Mouse (Mus musculus): ENCODE data around the gene Fam155a. TPM values are rescaled to one million over a fixed set of nuclear protein-coding genes. Genes with fewer than 3 reads are reported as not detected.

Fam155a gene
- polyA plus RNA-seq, 1 experiment from 2014 or later, result 3.9 TPM

DNA sequence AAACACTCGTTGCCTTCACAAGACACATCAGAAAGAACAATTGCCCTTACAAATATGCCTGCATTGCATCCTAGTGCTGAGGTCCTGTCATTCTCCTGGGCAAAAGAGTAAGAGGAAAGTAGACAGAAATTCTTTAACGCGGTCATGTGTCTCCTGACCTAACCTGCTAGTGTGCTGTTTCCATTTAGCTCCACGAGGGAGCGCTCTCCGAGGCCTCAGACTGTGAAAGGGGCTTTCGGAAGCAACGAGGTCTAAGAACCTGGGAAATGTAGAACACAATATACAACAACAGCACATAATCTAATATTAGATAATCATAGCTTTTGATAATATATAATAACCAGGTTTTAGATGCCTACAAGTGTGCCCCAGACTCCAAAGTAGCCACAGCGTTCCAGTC lies 22.4 kb upstream of the Fam155a start:
- H3K36me3 ChIP-seq (ENCODE audit: control insufficient read depth, insufficient read depth, low read length), result no peaks in the 10 kb centered on the region
- no peak overlapping the region for H3K27ac ChIP-seq (ENCODE audit: low read depth, low read length)
- H3K9ac ChIP-seq (ENCODE audit: low read length), result no peak overlapping the region
- ATAC-seq (ENCODE audit: low FRiP score), result no peak
- H3K4me3 ChIP-seq (ENCODE audit: low read depth, low read length), result no peak overlapping the region
- H3K4me2 ChIP-seq, result no peak overlapping the region
- no peaks in the 10 kb centered on the region for H3K27me3 ChIP-seq (ENCODE audit: control insufficient read depth, insufficient read depth, low read length)
- no peaks in the 10 kb centered on the region for H3K9me3 ChIP-seq (ENCODE audit: control insufficient read depth, low read length)
- H3K4me1 ChIP-seq (ENCODE audit: control insufficient read depth, insufficient read depth, low read length), result no peaks in the 10 kb centered on the region
- 65% methylated on average over 9 of the region's 9 CpGs for WGBS
- DNase-seq (ENCODE audit: low spot score, missing footprints), result no peak

DNA sequence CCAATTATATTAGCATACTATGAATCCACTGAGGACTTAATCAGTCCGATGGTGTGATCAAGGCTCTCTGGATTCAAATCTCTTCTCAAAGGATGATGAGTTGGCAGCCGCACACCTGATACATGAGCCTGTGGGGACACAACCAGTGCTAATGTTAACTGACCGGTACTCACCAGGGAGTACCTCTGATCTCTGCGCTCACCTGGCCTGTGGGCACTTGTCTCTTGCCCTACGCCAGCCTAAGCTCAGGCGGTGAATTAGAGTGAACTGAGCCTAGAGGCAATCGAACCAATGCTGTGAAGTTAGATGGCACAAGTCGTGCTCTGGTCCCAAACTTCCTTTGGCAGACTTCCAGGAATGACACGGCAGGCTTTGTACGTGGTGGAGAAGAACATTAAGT lies 9.4 kb upstream of the Fam155a start:
- no peak overlapping the region for H3K27ac ChIP-seq (ENCODE audit: low read depth, low read length)
- DNase-seq (ENCODE audit: low spot score, missing footprints) (no peak), ATAC-seq (ENCODE audit: low FRiP score) (no peak)
- no peak overlapping the region for H3K4me2 ChIP-seq
- no peaks in the 10 kb centered on the region for H3K4me1 ChIP-seq (ENCODE audit: control insufficient read depth, insufficient read depth, low read length)
- H3K9ac ChIP-seq (ENCODE audit: low read length), result no peak overlapping the region
- 92% methylated on average over 10 of the region's 10 CpGs for WGBS
- no peak overlapping the region for H3K4me3 ChIP-seq (ENCODE audit: low read depth, low read length)
- H3K9me3 ChIP-seq (ENCODE audit: control insufficient read depth, low read length), result no peaks in the 10 kb centered on the region
- no peaks in the 10 kb centered on the region for H3K27me3 ChIP-seq (ENCODE audit: control insufficient read depth, insufficient read depth, low read length)
- no peaks in the 10 kb centered on the region for H3K36me3 ChIP-seq (ENCODE audit: control insufficient read depth, insufficient read depth, low read length)

DNA sequence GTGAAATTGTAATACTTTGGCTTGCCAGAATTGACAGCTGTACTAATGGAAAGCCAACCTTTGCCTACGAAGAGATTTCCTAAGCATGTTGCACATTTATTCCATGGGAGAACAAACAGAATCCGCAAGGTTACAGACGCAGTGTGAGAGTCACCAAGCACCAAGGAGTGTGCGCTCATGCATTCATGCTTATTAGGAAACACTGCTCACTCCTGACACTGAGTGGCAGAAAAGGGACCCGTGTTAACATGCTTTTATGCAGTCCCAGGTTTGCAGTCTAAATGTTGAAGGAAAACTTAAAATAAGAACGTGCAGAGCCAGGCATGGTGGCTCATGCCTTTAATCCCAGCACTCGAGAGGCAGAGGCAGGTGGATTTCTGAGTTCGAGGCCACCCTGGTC lies 7.2 kb upstream of the Fam155a start:
- Histone ChIP-seq H3K27ac (ENCODE audit: low read depth, low read length) (no peak overlapping the region), H3K4me2 (no peak overlapping the region), H3K9me3 (ENCODE audit: control insufficient read depth, low read length) (no peaks in the 10 kb centered on the region), H3K27me3 (ENCODE audit: control insufficient read depth, insufficient read depth, low read length) (no peaks in the 10 kb centered on the region), H3K4me1 (ENCODE audit: control insufficient read depth, insufficient read depth, low read length) (no peaks in the 10 kb centered on the region), H3K9ac (ENCODE audit: low read length) (no peak overlapping the region), H3K36me3 (ENCODE audit: control insufficient read depth, insufficient read depth, low read length) (no peaks in the 10 kb centered on the region), H3K4me3 (ENCODE audit: low read depth, low read length) (no peak overlapping the region)
- ATAC-seq (ENCODE audit: low FRiP score) (no peak), DNase-seq (ENCODE audit: low spot score, missing footprints) (no peak)
- 68% methylated on average over 8 of the region's 8 CpGs for WGBS

DNA sequence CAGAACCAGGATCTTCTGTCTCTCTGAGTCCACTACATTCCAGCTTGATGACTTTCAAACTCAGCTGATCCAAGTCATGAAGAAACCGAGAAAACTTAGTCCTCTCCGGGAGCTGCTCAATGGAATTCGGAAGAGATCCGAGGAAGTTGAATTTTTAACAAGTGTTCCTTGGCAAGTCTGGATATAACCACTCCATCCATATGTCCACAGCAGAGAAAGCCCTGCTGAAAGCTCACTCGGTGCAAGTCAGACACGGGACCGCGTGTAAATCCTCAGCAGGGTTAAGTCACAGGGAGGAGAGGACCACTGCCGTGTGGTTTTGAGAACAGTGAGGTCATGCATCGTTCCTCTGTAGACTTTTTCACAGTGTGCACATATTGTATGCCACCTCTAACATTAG lies 5.9 kb upstream of the Fam155a start:
- Histone ChIP-seq H3K4me2 (no peak overlapping the region), H3K27me3 (ENCODE audit: control insufficient read depth, insufficient read depth, low read length) (peaks cover 2% of the 10 kb centered on the region; the same call in 1 of the 2 replicates), H3K4me1 (ENCODE audit: control insufficient read depth, insufficient read depth, low read length) (no peaks in the 10 kb centered on the region; the same call in 1 of the 2 replicates), H3K9ac (ENCODE audit: low read length) (no peak overlapping the region), H3K4me3 (ENCODE audit: low read depth, low read length) (no peak overlapping the region), H3K36me3 (ENCODE audit: control insufficient read depth, insufficient read depth, low read length) (no peaks in the 10 kb centered on the region), H3K27ac (ENCODE audit: low read depth, low read length) (no peak overlapping the region), H3K9me3 (ENCODE audit: control insufficient read depth, low read length) (no peaks in the 10 kb centered on the region)
- ATAC-seq (ENCODE audit: low FRiP score) (no peak), DNase-seq (ENCODE audit: low spot score, missing footprints) (no peak)
- 90% methylated on average over 10 of the region's 10 CpGs for WGBS

DNA sequence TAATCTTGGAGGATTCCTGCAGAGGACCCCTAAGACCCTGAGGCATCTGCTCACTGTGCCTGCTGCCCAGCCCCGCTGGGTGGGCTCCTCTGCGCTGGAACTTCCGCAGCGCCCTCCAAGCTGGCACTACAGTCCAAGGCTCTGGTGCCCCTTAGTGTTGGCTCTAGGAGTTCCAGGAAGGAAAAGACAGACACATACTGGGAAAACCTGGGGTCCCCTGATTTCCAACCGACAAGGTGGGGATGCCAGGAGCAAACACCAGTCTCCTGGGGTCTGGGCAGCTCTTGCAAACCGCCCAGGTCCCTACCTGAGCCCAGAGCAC lies 1.5 kb upstream of the Fam155a start:
- peaks cover 6% of the 10 kb centered on the region for H3K27me3 ChIP-seq (ENCODE audit: control insufficient read depth, insufficient read depth, low read length)
- peak; percentile 34 for ATAC-seq (ENCODE audit: low FRiP score)

DNA sequence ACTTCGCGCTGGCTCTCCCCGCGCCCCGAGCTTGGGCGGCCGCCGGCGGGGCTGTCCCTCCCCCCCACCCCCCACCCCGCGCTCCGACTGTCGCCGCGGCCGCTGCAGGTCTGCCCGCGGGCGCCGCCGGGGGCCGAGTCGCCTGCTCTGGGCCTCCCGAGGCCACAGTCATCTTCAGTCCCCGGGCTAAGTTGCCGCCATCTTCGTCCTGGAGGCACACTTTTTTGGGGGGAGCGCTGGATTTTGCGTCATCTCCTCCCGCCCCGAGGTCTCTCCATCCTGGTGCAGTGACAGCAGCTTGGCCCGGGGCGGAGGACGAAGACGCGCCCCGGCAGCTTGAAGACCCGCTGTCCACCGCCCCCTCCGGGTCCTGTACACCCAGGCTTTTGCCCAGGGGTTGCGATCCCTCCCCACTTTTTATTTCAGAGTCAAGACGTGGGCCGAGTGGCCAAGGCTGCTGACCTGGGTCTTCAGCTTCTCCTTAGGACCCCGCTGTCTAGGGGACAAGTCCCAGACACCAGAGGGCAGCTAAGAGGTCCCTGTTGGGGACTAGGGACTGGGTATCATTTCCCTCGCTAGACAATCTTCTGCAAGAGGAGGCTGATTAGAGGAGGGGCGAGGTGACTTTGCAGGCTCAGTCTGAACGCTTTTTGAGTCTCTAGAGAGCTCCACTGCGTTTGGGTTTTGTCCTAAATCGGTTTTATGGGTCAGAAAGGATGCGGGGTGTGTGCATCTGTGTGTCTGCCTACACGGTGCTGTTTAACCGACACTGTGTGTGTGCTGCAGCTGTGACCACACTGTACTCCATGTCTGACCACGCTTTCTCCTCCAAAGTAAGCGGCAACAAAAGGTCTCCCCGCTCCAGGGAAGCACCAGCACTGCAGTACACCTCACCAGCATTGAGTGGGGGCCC lies 901 bp upstream of the Fam155a start:
- whole genome bisulfite sequencing, result under 1% methylated on average over 41 of the region's 55 CpGs
- no peaks in the 10 kb centered on the region for H3K9me3 ChIP-seq (ENCODE audit: control insufficient read depth, low read length)
- H3K27me3 ChIP-seq (ENCODE audit: control insufficient read depth, insufficient read depth, low read length), result peaks cover 6% of the 10 kb centered on the region
- H3K4me1 ChIP-seq (ENCODE audit: control insufficient read depth, insufficient read depth, low read length), result peaks cover 2% of the 10 kb centered on the region; the same call in 1 of the 2 replicates
- ATAC-seq (ENCODE audit: low FRiP score), result peak; percentile 73
- peak overlapping the region; percentile 72 for H3K4me2 ChIP-seq
- no peaks in the 10 kb centered on the region for H3K36me3 ChIP-seq (ENCODE audit: control insufficient read depth, insufficient read depth, low read length)
- H3K4me3 ChIP-seq (ENCODE audit: low read depth, low read length), result peak overlapping the region; percentile 66
- peak overlapping the region; percentile 66 for H3K9ac ChIP-seq (ENCODE audit: low read length)
- H3K27ac ChIP-seq (ENCODE audit: low read depth, low read length), result peak overlapping the region; percentile 6
- peak; percentile 94 for DNase-seq (ENCODE audit: low spot score, missing footprints)

More for the DNA sequence above, 1.5 kb upstream of the Fam155a start:
- H3K36me3 ChIP-seq (ENCODE audit: control insufficient read depth, insufficient read depth, low read length), result no peaks in the 10 kb centered on the region
- 3% methylated on average over 6 of the region's 6 CpGs for WGBS
- H3K4me2 ChIP-seq, result peak overlapping the region; percentile 72
- no peak overlapping the region for H3K27ac ChIP-seq (ENCODE audit: low read depth, low read length)
- H3K4me3 ChIP-seq (ENCODE audit: low read depth, low read length), result peak overlapping the region; percentile 66
- H3K9ac ChIP-seq (ENCODE audit: low read length), result peak overlapping the region; percentile 66
- peaks cover 2% of the 10 kb centered on the region; the same call in 1 of the 2 replicates for H3K4me1 ChIP-seq (ENCODE audit: control insufficient read depth, insufficient read depth, low read length)
- H3K9me3 ChIP-seq (ENCODE audit: control insufficient read depth, low read length), result no peaks in the 10 kb centered on the region
- DNase-seq (ENCODE audit: low spot score, missing footprints), result no peak

DNA sequence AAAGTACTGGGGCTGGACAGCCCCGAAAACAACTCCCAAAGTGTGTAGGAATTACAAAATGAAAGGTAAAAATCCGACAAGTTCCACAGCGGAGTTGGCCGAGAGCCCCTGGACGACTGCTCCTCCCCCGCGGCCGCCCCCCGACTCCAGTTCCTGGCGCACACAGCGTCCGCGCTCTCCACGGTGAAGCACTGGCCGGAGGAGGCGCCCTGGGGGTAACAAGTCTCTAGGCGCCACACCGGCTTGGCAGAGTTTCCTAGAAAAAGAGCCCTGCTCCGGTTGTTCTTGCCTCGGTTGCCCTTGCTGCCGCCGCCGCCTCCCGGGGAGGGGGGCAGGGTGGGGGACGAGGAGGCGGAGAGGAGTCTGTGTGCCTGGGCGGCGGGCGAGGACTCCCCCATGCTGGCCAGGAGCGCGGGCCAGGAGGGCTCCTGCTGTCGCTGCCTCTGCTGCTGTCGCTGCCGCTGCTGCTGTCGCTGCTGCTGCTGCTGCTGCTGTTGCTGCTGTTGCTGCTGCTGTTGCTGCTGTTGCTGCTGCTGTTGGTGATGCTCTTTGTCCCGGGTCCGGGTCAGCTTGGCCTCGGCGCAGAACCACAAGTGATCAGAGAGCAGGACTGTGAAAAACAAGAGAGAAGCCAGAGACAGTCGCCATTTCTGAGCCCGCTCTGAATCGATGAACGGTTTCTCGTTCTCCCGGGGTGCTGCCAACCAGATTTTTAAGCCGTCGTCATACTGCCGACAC lies 531 bp downstream of the Fam155a start:
- Histone ChIP-seq H3K36me3 (ENCODE audit: control insufficient read depth, insufficient read depth, low read length) (no peaks in the 10 kb centered on the region), H3K4me3 (ENCODE audit: low read depth, low read length) (peak overlapping the region; percentile 66), H3K4me2 (peak overlapping the region; percentile 72), H3K4me1 (ENCODE audit: control insufficient read depth, insufficient read depth, low read length) (peaks cover 2% of the 10 kb centered on the region; the same call in 1 of the 2 replicates), H3K27ac (ENCODE audit: low read depth, low read length) (peak overlapping the region; percentile 51), H3K9me3 (ENCODE audit: control insufficient read depth, low read length) (no peaks in the 10 kb centered on the region), H3K9ac (ENCODE audit: low read length) (peak overlapping the region; percentile 66), H3K27me3 (ENCODE audit: control insufficient read depth, insufficient read depth, low read length) (peaks cover 6% of the 10 kb centered on the region)
- ATAC-seq (ENCODE audit: low FRiP score) (peak; percentile 61), DNase-seq (ENCODE audit: low spot score, missing footprints) (peak; percentile 94)
- under 1% methylated on average over 48 of the region's 48 CpGs for WGBS

DNA sequence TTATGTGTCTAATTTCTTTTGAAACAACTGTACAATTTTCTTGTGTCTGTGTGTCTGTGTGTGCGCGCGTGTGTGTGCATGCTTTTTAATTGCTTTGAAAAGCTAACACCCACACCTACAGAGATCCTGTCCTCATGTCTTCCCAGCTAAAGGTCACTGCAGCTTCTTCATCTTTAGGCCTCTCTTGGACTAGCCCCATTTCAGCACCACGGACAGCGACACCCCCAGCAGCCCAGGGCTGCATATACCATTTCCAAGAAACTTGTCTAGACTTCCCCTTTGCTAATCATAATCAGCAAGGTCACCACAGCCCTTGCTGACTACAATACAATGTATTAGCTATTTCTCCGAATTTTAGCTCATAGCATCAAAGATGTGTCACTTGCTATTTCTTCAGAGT lies 1.9 kb downstream of the Fam155a start:
- Histone ChIP-seq H3K27me3 (ENCODE audit: control insufficient read depth, insufficient read depth, low read length) (peaks cover 6% of the 10 kb centered on the region), H3K4me1 (ENCODE audit: control insufficient read depth, insufficient read depth, low read length) (peaks cover 2% of the 10 kb centered on the region; the same call in 1 of the 2 replicates), H3K36me3 (ENCODE audit: control insufficient read depth, insufficient read depth, low read length) (no peaks in the 10 kb centered on the region), H3K9ac (ENCODE audit: low read length) (no peak overlapping the region), H3K9me3 (ENCODE audit: control insufficient read depth, low read length) (no peaks in the 10 kb centered on the region), H3K27ac (ENCODE audit: low read depth, low read length) (no peak overlapping the region), H3K4me2 (0 out of 2 replicates have a peak overlapping the region, but pooled peaks have one; percentile 8), H3K4me3 (ENCODE audit: low read depth, low read length) (no peak overlapping the region)
- 33% methylated on average over 6 of the region's 6 CpGs for WGBS
- ATAC-seq (ENCODE audit: low FRiP score), result no peak
- DNase-seq (ENCODE audit: low spot score, missing footprints), result peak; percentile 97

DNA sequence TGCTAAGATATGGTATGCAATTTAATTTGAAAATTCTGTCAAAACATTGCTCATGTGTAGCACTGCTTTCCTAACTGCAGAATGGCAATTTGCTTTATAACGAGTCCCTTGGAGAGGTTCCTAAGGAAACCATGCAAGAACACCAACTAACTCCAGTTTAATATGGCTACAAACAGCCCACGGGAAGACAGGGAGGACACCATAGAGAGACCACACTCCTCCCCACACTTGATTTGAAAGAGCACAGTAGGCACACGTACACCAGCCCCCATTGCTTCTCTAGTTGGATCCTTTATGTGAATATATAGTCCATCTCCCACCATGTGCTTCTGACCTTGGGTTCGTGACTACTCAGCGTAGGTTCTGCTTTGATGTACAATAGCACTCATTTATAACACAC lies 35.8 kb downstream of the Fam155a start:
- 81% methylated on average over 5 of the region's 5 CpGs for WGBS
- Histone ChIP-seq H3K9ac (ENCODE audit: low read length) (no peak overlapping the region), H3K27ac (ENCODE audit: low read depth, low read length) (no peak overlapping the region), H3K36me3 (ENCODE audit: control insufficient read depth, insufficient read depth, low read length) (no peaks in the 10 kb centered on the region), H3K9me3 (ENCODE audit: control insufficient read depth, low read length) (no peaks in the 10 kb centered on the region), H3K4me3 (ENCODE audit: low read depth, low read length) (no peak overlapping the region), H3K4me2 (no peak overlapping the region), H3K4me1 (ENCODE audit: control insufficient read depth, insufficient read depth, low read length) (no peaks in the 10 kb centered on the region), H3K27me3 (ENCODE audit: control insufficient read depth, insufficient read depth, low read length) (no peaks in the 10 kb centered on the region)
- no peak for DNase-seq (ENCODE audit: low spot score, missing footprints)
- ATAC-seq (ENCODE audit: low FRiP score), result no peak
